Mouse (Mus musculus) midbrain, embryonic 16.5 days (tissue): ENCODE data around the gene Fam57a. TPM values are rescaled to one million over a fixed set of nuclear protein-coding genes. Genes with fewer than 3 reads are reported as not detected.
A peak's percentile ranks its signal among the peaks of the same experiment; 100 is the strongest.

Source experiments
- ATAC-seq: fragments of 200-750 bp; cut with Nextera tagmentation; 2 replicates; pipeline ENCODE4 v1.8.0; 2017; ENCODE audit warnings: moderate TSS enrichment
- H3K27ac ChIP-seq: fragments of 300-500 bp; sonication (generic); 2 replicates; pipeline ENCODE4 v1.5.1; 2014; ENCODE audit warnings: mild to moderate bottlenecking, low read length, mixed read lengths
- H3K27me3 ChIP-seq: fragments of 300-500 bp; sonication (generic); 2 replicates; pipeline ENCODE4 v1.6.1; 2014; ENCODE audit warnings: low read depth, low read length, mixed read lengths; ENCODE audit not compliant: control insufficient read depth, insufficient read depth
- H3K36me3 ChIP-seq: fragments of 300-500 bp; sonication (generic); 2 replicates; pipeline ENCODE4 v1.6.1; 2014; ENCODE audit warnings: mild to moderate bottlenecking, low read length, moderate library complexity, mixed read lengths; ENCODE audit not compliant: control insufficient read depth, insufficient read depth
- H3K4me1 ChIP-seq: fragments of 300-500 bp; sonication (generic); 2 replicates; pipeline ENCODE4 v1.6.1; 2014; ENCODE audit warnings: mild to moderate bottlenecking, low read length, mixed read lengths; ENCODE audit not compliant: control insufficient read depth, insufficient read depth
- H3K4me2 ChIP-seq: fragments of 300-500 bp; sonication (generic); 2 replicates; pipeline ENCODE4 v1.6.1; 2014; ENCODE audit warnings: mild to moderate bottlenecking, low read length, mixed read lengths
- H3K4me3 ChIP-seq: fragments of 300-500 bp; sonication (generic); 2 replicates; pipeline ENCODE4 v1.5.1; 2014; ENCODE audit warnings: low read depth, mild to moderate bottlenecking, low read length, moderate library complexity, mixed read lengths
- H3K9ac ChIP-seq: fragments of 300-500 bp; sonication (generic); 2 replicates; pipeline ENCODE4 v1.6.1; 2014; ENCODE audit warnings: low read depth, low read length, mixed read lengths
- H3K9me3 ChIP-seq: fragments of 300-500 bp; sonication (generic); replicated peaks from 2 replicates; pipeline ENCODE4 v1.6.1; 2014; ENCODE audit warnings: mild to moderate bottlenecking, low read length, mixed read lengths; ENCODE audit not compliant: control insufficient read depth, poor library complexity, severe bottlenecking
- WGBS: fragments of 180-500 bp; shearing (Covaris S2); extraction: QIAGEN DNeasy Blood & Tissue Kit; methylation state at CpG from one replicate; pipeline ENCODE4 v1.1.7; 2014; 5-methylcytosine and 5-hydroxymethylcytosine counted together
- polyA plus RNA-seq: library from polyadenylated mRNA; unstranded; fragments of >200 nt; fragmentation: Nextera tagmentation; extraction: Ambion mirVana; gene quantifications from 2 replicates; pipeline ENCODE4 v1.2.1, GENCODE M21; 2015

Fam57a gene
- polyA plus RNA-seq, 1 experiment from 2014 or later: 27.5 TPM

DNA sequence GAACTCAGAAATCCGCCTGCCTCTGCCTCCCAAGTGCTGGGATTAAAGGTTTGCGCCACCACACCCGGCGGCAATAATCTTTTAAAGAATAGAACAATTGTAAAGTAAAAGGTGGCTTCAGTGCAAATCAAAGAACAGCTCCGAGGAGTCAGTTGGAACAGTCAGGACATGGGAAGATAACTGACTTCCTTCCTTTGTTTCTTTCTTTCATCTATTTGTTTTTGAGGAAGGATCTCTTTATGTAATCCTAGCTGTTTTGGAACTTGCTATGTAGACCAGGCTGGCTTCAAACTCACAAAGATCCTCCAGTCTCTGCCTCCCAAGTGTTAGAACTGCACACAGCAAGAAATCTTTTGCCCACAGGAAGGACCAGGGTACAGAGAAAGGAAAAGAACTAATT is 45.2 kb downstream of the Fam57a start:
- no peaks in the 10 kb centered on the region for H3K4me1 ChIP-seq
- H3K27me3 ChIP-seq: no peaks in the 10 kb centered on the region
- WGBS: 94% methylated on average over 5 of the region's 5 CpGs
- no peak overlapping the region for H3K27ac ChIP-seq
- no peak for ATAC-seq
- no peak overlapping the region for H3K9ac ChIP-seq
- no peaks in the 10 kb centered on the region for H3K9me3 ChIP-seq
- H3K36me3 ChIP-seq: peaks cover 22% of the 10 kb centered on the region
- H3K4me2 ChIP-seq: no peak overlapping the region
- no peak overlapping the region for H3K4me3 ChIP-seq

GRCm38 (mm10) chr11:76225051-76225450 is 45.6 kb downstream of the Fam57a start:
- Histone ChIP-seq H3K4me1 (no peaks in the 10 kb centered on the region), H3K9me3 (no peaks in the 10 kb centered on the region), H3K4me2 (no peak overlapping the region), H3K9ac (no peak overlapping the region), H3K36me3 (peaks cover 22% of the 10 kb centered on the region), H3K27ac (no peak overlapping the region), H3K4me3 (no peak overlapping the region), H3K27me3 (no peaks in the 10 kb centered on the region)
- ATAC-seq: no peak

- no peaks in the 10 kb centered on the region for H3K9me3 ChIP-seq
- WGBS: 95% methylated on average over 3 of the region's 3 CpGs
- no peak overlapping the region for H3K9ac ChIP-seq
- H3K4me3 ChIP-seq: no peak overlapping the region
- no peak overlapping the region for H3K27ac ChIP-seq
- H3K4me1 ChIP-seq: no peaks in the 10 kb centered on the region
- H3K36me3 ChIP-seq: peaks cover 30% of the 10 kb centered on the region
- no peak for ATAC-seq
- no peak overlapping the region for H3K4me2 ChIP-seq
- no peaks in the 10 kb centered on the region for H3K27me3 ChIP-seq
Observed at GRCm38 (mm10) chr11:76236136-76236535, 56.7 kb downstream of the Fam57a start.

DNA sequence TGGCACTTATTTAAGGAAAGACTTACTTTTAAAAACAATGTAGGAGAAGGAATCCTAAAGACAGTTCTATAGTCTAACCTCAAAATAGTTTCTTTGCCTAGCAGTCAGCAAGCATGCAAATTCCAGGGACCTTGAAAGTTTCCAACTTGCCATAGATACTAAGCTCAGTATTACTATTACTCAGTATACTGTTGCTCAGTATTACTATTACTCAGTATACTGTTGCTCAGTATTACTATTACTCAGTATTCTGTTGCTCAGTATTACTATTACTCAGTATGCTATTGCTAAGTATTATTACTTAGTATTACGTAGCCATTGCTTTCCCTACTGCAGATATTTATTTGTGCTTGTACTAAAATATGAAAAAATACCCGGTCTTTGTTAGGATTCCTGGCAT is 60.3 kb downstream of the Fam57a start:
- no peak overlapping the region for H3K27ac ChIP-seq
- 97% methylated on average over 2 of the region's 2 CpGs for WGBS
- H3K4me1 ChIP-seq: peaks cover 14% of the 10 kb centered on the region
- no peak overlapping the region for H3K4me3 ChIP-seq
- H3K27me3 ChIP-seq: no peaks in the 10 kb centered on the region
- H3K36me3 ChIP-seq: peaks cover 11% of the 10 kb centered on the region
- no peak for ATAC-seq
- H3K9me3 ChIP-seq: no peaks in the 10 kb centered on the region
- no peak overlapping the region for H3K4me2 ChIP-seq
- no peak overlapping the region for H3K9ac ChIP-seq

GRCm38 (mm10) chr11:76242901-76243810 is 63.7 kb downstream of the Fam57a start, which contains the start of the genes Mrm3 and Glod4:
TSS of gene Mrm3 (plus strand) at chr11:76243715.
TSS of gene Glod4 (minus strand) at chr11:76243725.
- WGBS: under 1% methylated on average over 61 of the region's 61 CpGs
- no peaks in the 10 kb centered on the region for H3K9me3 ChIP-seq
- H3K4me1 ChIP-seq: peaks cover 23% of the 10 kb centered on the region
- H3K27ac ChIP-seq: peak within 1 kb of the TSS; percentile 84
- H3K36me3 ChIP-seq: 0 out of 2 replicates have a peak, but pooled peaks cover 3% of the 10 kb centered on the region
- ATAC-seq: peak; percentile 86
- H3K27me3 ChIP-seq: no peaks in the 10 kb centered on the region
- H3K4me2 ChIP-seq: peak within 1 kb of the TSS; percentile 94
- H3K9ac ChIP-seq: peak within 1 kb of the TSS; percentile 82
- H3K4me3 ChIP-seq: peak within 1 kb of the TSS; percentile 85

- peak overlapping the region; percentile 85 for H3K4me3 ChIP-seq
- H3K36me3 ChIP-seq: 0 out of 2 replicates have a peak, but pooled peaks cover 3% of the 10 kb centered on the region
- no peak; the same call in 1 of the 2 replicates for ATAC-seq
- H3K4me2 ChIP-seq: peak overlapping the region; percentile 94
- no peaks in the 10 kb centered on the region for H3K27me3 ChIP-seq
- peaks cover 23% of the 10 kb centered on the region for H3K4me1 ChIP-seq
- H3K9ac ChIP-seq: peak overlapping the region; percentile 82
- peak overlapping the region; percentile 84 for H3K27ac ChIP-seq
- H3K9me3 ChIP-seq: no peaks in the 10 kb centered on the region
- 3% methylated on average over 34 of the region's 34 CpGs for WGBS
Observed at GRCm38 (mm10) chr11:76243811-76244546, 64.5 kb downstream of the Fam57a start.

DNA sequence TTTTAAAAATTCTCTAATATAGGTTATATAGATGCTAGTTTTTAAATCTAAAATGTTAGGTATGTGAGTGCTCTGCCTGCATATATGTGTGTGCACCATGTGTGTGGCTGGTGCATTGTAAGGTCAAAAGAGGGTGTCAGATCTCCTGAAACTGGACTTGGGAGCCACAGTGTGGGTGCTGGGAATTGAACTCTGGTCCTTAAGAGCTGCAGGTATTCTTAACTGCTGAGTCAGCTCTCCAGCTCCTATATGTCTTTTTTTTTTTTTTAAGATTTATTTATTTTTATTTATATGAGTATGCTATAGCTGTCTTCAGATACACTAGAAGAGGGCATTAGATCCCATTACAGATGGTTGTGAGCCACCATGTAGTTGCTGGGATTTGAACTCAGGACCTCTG is 67.0 kb downstream of the Fam57a start:
- no peak for ATAC-seq
- H3K9ac ChIP-seq: no peak overlapping the region
- H3K36me3 ChIP-seq: 0 out of 2 replicates have a peak, but pooled peaks cover 3% of the 10 kb centered on the region
- no peak overlapping the region for H3K4me3 ChIP-seq
- no peaks in the 10 kb centered on the region for H3K9me3 ChIP-seq
- no peak overlapping the region for H3K27ac ChIP-seq
- no peak overlapping the region for H3K4me2 ChIP-seq
- peaks cover 23% of the 10 kb centered on the region for H3K4me1 ChIP-seq
- no peaks in the 10 kb centered on the region for H3K27me3 ChIP-seq

DNA sequence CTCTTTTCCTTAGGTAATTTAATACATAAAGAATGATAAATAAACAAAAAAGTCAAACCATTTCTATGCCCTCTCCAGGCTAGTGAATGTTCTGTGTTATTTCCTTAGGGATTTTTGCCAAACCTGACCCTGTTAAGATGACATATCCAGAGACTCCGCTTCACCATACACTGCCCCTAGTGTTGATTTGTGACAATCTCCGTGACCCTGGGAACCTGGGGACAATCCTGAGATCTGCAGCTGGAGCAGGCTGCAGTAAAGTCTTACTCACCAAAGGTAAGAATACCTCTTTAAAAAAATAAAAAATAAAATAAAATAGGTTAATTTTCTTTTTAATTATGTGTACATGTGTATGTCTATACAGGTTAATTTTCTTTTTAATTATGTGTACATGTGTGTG is 67.8 kb downstream of the Fam57a start:
- no peak overlapping the region for H3K4me3 ChIP-seq
- no peak overlapping the region for H3K27ac ChIP-seq
- 0 out of 2 replicates have a peak, but pooled peaks cover 3% of the 10 kb centered on the region for H3K36me3 ChIP-seq
- no peak overlapping the region for H3K9ac ChIP-seq
- no peaks in the 10 kb centered on the region for H3K27me3 ChIP-seq
- peaks cover 20% of the 10 kb centered on the region for H3K4me1 ChIP-seq
- no peaks in the 10 kb centered on the region for H3K9me3 ChIP-seq
- H3K4me2 ChIP-seq: no peak overlapping the region
- 52% methylated on average over 2 of the region's 2 CpGs for WGBS
- ATAC-seq: no peak

DNA sequence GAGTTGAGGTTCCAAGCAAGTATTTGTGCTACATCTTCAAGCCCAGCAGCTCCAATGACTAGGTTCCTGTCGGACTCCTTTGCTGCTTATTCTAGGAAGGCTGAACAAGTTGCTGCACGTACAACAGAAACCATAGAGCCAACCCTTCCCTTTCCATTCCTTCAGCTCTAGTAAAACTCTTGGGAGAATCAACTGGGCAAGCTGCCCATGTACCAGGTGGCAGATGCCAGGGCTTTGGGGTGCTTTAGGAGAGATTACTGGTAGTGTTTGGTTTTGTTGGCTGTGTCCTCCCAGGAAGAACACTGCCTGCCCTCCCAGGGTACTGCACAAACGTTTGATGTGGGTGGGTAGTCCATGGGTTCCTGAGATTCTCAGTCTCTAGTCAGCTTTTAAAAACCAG is 72.6 kb downstream of the Fam57a start:
- H3K27ac ChIP-seq: no peak overlapping the region
- H3K4me1 ChIP-seq: no peaks in the 10 kb centered on the region
- no peaks in the 10 kb centered on the region for H3K9me3 ChIP-seq
- H3K36me3 ChIP-seq: 0 out of 2 replicates have a peak, but pooled peaks cover 3% of the 10 kb centered on the region
- H3K27me3 ChIP-seq: no peaks in the 10 kb centered on the region
- H3K9ac ChIP-seq: no peak overlapping the region
- 59% methylated on average over 3 of the region's 3 CpGs for WGBS
- no peak for ATAC-seq
- H3K4me2 ChIP-seq: no peak overlapping the region
- H3K4me3 ChIP-seq: no peak overlapping the region
